Mouse (Mus musculus) retina, embryonic 14.5 days (tissue): Measurements from ENCODE around the gene Nf1.

ENCODE experiments used
- DNase-seq: peaks from one replicate; pipeline ENCODE4 v3.0.0-alpha.2; 2015; ENCODE audit warnings: low spot score

The Nf1 gene

DNA sequence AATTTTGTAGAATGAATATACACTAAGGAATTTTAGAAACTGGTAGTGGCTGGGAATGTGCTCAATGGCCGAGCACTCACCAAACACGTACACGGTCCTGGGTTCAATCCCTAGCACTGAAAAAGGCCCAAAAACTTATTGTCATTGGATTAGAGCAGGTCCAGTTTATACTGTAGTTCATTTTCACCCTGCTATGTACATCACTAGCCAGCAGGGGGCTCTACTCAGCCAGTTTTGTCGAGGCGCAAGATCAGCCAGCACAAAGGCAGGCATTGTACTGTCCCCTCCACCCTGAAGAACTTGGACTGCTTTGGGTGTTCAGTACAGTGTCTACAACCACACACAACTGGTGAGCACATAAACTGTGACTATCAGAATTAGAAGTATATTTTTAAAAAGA is 244.7 kb downstream of the Nf1 start:
- DNase-seq, result peak; percentile 90

DNA sequence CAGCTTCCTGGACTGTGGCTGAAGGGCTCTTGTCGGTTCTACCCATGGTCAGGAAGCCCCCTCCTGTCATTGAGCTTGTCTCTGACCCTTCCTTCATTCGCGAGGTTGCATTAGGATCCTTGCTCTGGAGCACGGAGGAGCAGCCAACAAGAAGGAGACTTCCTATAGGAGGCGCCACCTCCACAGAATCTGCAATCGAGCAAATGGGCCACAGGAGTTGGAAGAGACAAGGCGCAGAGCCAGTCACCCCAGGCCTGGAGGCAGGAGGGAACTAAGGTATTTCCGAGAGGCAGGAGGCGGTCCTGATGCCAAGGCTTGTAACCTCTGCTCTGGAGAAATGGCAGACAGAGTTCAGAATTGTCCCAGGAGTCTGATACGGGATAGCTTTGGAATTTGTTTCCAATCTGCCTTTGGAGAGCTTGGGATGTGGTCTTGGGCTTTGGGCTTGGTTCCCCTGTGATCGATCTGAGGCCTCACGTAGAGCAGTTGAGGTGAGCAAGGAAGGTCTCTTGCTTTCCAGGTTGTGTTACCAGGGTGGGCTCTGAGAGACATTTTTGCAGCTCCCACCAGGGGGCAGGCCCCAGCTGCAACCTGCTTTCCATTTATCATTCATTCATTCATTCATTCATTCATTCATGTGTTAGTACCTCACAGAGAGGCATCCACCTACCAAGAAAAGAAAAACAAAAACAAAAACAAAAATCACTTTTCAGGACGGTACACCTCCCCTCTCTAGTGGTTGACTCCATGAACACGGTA is 250.0 kb downstream of the Nf1 start:
- peak; percentile 74 for DNase-seq

DNA sequence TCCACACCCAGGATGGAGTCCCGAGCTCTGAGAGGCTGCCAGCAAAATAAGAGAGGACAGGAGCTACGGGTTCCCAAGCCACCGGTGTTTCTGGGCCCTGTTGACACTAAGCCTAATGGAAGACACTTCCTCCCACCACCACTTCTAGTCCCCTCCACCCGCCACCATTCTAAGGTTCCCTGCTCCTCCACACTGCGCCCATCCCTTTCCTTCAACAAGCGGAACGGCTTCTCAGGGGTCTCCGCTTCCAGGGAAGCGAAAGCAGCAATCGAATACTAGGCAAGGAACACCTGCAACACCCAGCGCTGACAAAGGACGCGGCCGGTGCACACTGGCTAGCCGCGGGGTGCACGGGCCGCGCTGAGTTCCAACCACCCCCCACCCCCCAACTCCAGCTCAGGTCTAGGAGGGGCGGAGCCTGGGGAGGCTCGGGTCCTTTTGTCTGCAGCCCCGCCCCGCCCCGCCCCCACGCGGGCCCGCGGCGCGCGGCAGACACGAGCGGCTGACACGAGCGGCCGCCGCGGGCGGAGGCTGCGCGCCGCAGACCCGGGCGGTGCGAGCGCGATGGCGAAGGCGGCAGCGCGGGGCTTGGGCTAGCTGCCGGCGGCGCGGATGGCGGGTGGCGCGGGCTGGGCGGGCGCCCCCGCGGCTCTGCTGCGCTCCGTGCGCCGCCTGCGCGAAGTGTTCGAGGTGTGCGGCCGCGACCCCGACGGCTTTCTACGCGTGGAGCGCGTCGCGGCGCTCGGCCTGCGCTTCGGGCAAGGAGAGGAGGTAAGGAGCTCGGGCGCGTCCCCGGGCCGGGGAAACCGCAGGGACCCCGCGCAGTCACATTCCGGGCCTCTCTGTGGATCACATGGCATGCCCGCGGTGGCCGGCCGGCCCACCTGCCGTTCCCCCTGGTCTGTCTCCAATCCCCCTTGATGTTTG is 251.4 kb downstream of the Nf1 start, which contains the start of gene Rab11fip4:
Rab11fip4 (plus strand) TSS at position 549 of the 927 bp plus-strand sequence.
- DNase-seq, result peak; percentile 77

DNA sequence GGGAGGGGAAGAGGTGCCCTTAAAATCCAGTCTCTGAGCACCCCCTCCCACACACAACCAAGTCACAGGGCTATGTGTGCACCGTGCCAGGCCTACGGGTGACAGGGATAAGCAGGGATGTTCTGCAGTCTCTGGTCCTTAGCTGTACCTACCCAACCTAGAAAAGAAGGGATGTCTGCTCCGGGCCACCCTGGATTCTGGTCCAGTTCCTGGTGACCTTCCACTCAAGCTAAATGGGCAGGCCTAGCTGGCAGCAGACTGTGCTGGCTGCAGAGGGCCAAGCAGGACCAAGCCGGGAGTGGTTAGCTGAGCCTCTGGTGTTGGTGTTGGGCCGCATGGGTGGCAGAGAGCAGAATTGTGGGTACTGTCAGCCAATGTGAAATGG is 252.1 kb downstream of the Nf1 start:
- DNase-seq, result no peak

DNA sequence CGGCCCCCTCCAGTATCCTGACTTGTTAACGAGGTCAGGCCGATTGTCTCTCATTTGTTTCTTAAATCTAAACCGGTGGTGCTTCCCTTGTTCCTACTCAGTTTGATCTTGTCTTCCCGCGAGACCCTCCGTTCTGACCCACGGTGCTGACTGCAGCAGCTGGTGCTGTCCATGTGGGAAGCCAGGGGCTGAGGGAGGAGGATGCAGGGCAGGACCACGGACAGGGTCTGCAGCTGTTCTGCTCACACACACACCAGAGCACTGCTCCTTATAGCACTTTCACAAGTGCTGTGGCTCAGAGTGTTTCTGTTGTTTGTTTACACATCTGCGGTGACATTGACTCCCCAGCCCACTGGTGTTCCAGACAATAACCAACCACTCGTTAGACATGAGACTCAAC is 254.0 kb downstream of the Nf1 start:
- peak; percentile 59 for DNase-seq

DNA sequence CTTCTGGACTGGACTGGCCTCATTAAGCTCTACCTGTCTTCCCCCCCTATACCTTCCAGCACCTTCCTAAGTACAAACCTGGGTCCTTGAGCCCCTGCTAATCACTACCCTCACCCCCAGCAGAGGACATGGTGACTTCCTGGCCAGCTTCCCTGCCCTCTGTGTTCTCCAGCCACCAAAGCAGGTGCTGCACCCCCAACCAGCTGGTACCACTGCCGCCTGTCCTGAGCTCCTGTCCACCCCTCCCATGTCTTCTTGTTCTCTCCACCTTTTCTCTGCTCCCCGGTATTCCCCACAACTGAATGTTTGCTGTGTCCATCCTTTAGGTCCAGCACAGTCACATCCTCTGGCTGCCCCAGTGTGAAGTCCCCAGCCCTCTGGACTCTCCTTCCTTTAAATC is 271.0 kb downstream of the Nf1 start:
- DNase-seq, result no peak

DNA sequence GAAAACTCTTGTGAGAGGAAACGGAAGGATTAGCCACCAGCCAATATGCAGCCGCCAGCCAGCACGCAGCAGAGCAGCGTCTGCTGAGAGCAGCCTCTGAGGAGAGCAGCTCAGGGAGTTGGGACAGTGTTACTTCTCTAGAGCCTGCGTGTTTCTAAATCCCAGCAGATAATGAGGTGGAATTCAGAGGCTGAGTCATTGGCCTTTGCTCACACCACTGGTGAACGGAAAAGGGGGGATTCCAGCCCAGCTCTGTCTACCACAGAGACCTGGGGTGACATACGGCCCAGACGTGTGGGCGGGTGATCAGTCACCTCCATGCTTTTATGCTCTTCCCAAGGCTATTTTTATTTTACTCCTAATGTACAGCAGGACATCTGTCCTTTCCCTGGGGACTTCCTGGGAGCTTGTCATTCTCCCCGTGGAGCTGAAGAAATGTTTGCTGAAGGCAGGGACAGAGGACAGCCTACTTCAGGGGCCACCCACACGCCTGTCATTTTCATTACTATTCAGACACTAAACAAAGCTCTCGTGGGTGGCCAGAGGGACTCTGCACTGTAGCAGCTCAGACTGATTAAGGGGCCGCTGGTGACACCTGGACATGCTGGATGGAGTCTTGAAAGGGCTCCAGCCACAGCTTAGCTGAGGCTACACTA is 271.6 kb downstream of the Nf1 start:
- DNase-seq, result peak; percentile 80

DNA sequence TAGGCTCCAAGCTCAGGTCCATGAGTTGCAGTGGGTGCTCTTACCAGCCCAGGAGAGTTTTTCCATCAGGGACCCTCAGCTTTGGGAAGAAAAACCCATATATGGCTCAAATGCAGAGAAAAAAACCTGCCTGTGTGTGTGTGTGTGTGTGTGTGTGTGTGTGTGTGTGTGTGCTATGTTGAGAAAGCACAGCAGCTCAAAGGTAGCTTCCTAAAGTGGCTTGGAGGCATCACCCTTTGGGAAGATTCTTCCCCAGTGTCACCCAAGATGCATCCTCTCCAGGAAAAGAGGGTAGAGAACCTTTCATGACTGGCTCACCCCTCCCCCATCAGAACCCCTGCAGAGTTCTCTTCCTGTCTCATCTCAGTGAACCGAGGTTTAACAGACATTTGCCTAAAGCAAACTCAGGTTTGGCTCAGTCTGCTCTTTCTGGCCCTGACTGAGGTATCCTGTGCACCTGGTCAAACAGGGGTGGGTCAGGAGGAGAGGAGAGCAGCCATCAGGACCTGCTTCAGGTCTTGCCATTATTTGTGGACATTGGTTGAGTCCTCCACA is 272.6 kb downstream of the Nf1 start:
- no peak for DNase-seq

DNA sequence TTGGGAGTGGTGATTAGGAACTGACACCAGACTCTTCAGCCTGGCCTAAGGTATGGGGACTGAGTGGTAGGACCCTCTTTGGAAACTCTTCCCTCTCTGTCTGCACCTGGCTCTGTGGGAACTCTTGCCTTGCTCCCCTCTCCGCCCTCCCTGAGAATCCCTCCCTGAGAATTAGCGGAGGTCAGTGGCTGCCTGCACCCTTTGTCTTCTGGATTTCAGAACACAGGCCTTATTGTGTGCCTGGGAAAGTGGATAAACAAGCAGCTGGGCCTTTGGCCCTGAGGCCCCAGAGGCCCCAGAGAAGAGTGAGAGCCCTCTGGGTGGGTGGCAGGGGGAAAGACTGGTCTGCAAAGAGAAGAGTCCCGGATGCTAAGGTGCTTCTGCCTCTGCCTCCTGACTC is 273.6 kb downstream of the Nf1 start:
- DNase-seq, result peak; percentile 69

DNA sequence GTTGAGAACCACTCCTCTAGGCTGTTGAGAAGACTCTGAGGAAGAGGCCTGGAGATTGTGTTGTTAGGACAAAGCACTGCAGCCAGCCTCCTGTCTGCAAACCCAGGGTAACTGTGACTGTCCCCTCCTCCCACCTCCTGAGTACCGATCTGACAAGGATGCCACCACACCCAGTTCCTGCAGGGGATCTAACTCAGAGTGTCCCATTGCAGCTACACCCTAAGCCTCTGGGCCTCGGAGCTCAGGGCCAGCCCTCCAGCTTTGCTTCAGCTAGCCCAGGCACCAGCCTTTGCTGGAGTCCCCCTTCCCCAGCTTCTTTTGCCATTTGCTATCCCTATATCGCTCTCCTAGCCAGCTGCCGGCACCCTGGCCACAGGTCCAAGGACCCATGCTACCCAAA is 274.2 kb downstream of the Nf1 start:
- no peak for DNase-seq

DNA sequence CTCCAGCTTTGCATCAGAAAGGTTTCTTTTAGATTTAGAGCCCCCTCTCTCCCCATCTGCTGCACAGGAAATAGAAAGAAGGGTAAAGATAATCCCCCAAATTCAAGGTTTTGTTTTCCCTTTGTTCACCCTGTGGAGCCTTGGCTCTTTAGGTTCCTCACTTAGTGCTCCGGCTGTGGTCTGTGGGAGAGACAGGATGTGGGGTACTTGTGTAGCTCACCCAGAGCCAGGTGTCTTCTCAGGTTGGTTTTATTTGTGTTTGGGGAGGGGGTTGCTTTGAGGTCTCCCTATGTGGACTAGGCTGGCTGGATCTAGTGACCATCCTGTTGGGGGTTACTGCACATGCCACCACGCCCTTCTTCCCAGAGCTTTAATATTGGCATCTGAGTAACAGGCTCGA is 275.4 kb downstream of the Nf1 start:
- no peak for DNase-seq

DNA sequence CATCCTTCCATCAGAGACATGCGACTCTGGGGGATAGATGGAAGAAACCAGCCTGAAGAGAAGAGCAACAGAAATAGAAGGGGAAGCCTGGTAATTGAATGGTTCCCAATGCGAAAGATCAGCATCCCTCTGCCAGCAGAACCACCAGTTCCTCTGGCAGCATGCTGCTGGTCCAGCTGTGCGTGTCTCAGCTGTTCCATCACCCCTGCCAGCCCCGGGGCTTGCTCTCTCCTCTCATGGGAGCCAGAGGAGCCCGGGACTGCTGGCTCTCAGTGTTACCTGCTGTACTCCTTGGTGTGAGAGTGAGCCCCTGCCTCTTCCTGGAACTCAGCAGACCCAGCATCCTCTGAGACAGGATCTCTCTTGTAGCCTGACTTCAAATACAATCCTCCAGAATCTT is 276.4 kb downstream of the Nf1 start:
- no peak for DNase-seq

DNA sequence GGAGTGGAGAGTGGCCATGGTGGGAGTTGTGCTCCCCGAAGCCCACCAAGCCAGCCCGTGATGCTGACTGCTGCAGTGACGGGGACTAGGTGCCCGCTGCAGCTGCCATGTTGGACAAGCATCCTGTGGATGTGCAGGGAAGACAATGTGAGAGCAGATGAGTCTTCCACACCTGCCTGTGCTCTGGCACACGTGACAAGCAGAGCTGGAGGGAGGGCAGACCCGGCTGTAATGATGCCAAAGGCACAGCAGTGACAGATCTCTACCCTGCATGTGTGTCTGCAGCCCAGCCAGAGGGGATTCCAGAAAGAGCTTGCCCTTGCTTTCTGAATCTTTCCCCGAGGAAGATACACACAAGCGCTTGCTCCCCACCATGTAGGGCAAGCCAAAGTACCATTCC is 278.5 kb downstream of the Nf1 start:
- no peak for DNase-seq

DNA sequence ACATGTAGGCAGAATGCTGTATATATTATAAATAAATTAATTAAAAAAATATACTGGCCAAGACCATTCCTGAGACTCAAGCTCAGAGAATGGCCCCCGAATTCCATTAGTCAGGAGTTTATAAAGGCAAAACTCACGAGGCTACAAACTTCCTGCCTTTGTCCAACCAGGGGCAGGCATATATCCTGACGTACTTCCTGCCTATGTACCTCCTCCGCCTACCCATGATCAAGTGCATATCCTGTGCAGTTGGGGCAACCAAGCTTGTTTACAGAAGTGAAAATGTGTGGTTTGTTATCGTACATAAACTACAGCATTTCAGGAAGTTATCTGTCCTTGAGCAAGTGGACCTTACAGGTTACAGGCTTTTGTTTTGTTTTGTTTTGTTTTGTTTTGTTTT is 283.5 kb downstream of the Nf1 start:
- no peak for DNase-seq

DNA sequence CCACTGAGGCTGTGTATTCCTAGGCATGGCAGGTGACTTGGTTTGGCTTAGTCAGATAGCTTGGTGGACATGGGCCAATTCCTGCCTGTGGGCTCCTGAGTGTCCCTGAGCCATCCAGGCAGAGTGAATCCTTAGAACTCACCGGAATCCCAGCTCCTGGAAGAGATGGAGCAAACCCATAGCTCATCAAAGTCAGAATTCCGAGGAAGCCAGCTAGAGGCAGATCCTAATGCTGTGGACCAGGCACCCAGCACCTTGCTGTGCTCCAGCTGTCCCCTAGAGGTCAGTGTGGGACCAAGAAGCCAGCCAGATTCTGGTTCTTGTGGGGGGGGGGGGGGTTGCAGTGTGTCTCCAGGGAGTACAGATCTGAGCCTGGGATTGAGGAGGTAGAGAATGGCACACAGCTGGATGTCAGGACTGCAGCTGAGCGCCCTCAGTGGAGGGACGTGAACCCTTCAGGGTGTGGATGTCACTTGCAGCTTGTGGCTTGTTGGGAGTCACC is 285.4 kb downstream of the Nf1 start:
- peak; percentile 77 for DNase-seq

DNA sequence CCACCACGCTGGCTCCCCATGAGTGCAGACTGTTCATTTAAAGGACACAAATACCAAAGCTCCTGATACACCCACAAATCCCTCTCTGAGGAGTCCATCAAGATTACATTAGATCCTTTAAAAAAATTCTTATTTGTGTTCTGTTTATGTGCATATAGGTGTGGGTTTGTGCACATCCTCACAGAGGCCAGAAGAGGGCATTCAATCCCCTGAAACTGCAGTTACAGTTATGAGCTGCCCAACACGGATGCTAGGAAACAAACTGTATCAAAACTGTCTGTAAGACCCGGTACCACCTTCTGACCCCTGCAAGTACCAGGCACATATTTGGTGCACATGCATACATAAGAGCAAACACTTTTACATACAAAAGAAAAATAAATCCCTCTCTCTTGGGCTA is 289.2 kb downstream of the Nf1 start:
- no peak for DNase-seq

DNA sequence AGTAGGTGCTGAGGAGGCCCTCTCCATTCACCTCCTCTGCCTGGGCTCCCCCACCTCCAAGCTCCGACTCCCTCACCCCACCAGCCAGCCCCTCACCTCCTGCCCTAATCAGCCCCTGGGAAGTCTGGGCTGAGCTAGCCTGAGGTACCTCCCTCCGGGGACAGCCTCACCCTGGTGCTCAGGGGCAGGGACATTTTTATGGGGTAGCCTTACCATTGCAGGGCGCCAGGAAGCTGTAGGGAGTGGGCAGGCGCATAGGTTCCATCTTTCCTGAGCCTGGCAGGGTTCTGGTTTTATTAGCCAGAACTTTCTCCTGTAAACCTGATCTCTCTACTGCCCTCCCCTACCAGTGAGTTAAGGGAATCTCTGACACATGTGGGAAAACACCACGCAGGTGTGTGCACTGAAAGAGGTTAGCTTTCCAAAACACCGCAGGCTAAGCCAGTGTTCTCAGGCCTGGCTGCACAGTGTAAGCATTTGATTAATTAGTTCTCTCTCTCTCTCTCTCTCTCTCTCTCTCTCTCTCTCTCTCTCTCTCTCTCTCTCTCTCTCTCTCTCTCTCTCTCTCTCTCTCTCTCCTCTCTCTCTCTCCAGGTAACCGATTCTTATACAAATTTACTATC is 290.4 kb downstream of the Nf1 start:
- DNase-seq, result no peak

DNA sequence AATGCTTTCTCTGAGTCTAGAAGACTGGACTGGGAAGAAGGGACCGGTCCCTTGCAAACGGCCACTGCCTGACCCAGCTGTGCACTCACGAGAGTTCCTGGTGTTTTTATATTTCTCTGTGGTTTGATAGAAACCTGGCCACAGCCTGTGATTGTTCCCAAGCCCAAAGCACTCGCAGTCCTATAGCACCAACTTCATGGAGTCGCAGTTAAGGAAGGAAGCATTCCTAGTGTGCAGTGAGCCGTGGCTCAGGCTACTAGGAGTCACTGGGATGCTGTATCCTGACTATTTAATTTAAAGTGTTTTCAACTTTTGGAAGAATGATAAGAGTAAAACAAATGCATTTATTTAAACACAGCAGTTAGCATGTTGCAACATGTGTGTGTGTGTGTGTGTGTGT is 291.0 kb downstream of the Nf1 start:
- no peak for DNase-seq
